Mouse (Mus musculus) lung, postnatal 0 days (tissue): ENCODE measurements around the gene Ceacam16. TPM values are rescaled to one million over a fixed set of nuclear protein-coding genes. Genes with fewer than 3 reads are reported as not detected.

Experiments
- ATAC-seq: fragments of 200-750 bp; cut with Nextera tagmentation; 2 replicates; pipeline ENCODE4 v1.8.0; 2017; ENCODE audit warnings: moderate library complexity
- DNase-seq: peaks from one replicate; pipeline ENCODE4 v3.0.0-alpha.2; 2016; ENCODE audit warnings: low spot score
- H3K27ac ChIP-seq: fragments of 300-500 bp; sonication (generic); 2 replicates; pipeline ENCODE4 v1.5.1; 2014; ENCODE audit warnings: antibody characterized with exemption, mild to moderate bottlenecking, low read length, mixed read lengths
- H3K27me3 ChIP-seq: fragments of 300-500 bp; sonication (generic); replicated peaks from 2 replicates; pipeline ENCODE4 v1.6.1; 2014; ENCODE audit warnings: low read length, mixed read lengths; ENCODE audit not compliant: insufficient read depth
- H3K36me3 ChIP-seq: fragments of 300-500 bp; sonication (generic); 2 replicates; pipeline ENCODE4 v1.6.1; 2014; ENCODE audit warnings: low read length, mixed read lengths; ENCODE audit not compliant: insufficient read depth
- H3K4me1 ChIP-seq: fragments of 300-500 bp; sonication (generic); 2 replicates; pipeline ENCODE4 v1.6.1; 2014; ENCODE audit warnings: antibody characterized with exemption, low read depth, low read length, mixed read lengths; ENCODE audit not compliant: insufficient read depth
- H3K4me2 ChIP-seq: fragments of 300-500 bp; sonication (generic); replicated peaks from 2 replicates; pipeline ENCODE4 v1.6.1; 2014; ENCODE audit warnings: low read depth, mild to moderate bottlenecking, low read length, moderate library complexity, mixed read lengths
- H3K4me3 ChIP-seq: fragments of 300-500 bp; sonication (generic); 2 replicates; pipeline ENCODE4 v1.5.1; 2014; ENCODE audit warnings: low read depth, low read length
- H3K9ac ChIP-seq: fragments of 300-500 bp; sonication (generic); replicated peaks from 2 replicates; pipeline ENCODE4 v1.6.1; 2014; ENCODE audit warnings: low read depth, mild to moderate bottlenecking
- H3K9me3 ChIP-seq: fragments of 300-500 bp; sonication (generic); 2 replicates; pipeline ENCODE4 v1.6.1; 2016; ENCODE audit warnings: low read length, mixed read lengths
- CTCF ChIP-seq: IDR thresholded peaks from 2 replicates; pipeline ENCODE4 v1.5.1; 2016; ENCODE audit warnings: antibody characterized with exemption, mild to moderate bottlenecking
- EP300 ChIP-seq: IDR thresholded peaks from 2 replicates; pipeline ENCODE4 v1.6.1; 2016; ENCODE audit warnings: antibody characterized with exemption, mild to moderate bottlenecking, control low read depth
- WGBS: fragments of 180-500 bp; shearing (Covaris S2); extraction: QIAGEN DNeasy Blood & Tissue Kit; methylation state at CpG from one replicate; pipeline ENCODE4 v1.1.7; 2014; 5-methylcytosine and 5-hydroxymethylcytosine counted together
- polyA plus RNA-seq: library from polyadenylated mRNA; unstranded; fragments of >200 nt; fragmentation: Nextera tagmentation; extraction: Ambion mirVana; gene quantifications from 2 replicates; pipeline ENCODE4 v1.2.1, GENCODE M21; 2015

The Ceacam16 gene
- polyA plus RNA-seq = 0.13 and 0.18 TPM in 2 replicates

- no peak within 1 kb of the TSS for H3K9ac ChIP-seq
- 73% methylated on average over 9 of the region's 9 CpGs for WGBS
- DNase-seq (no peak), ATAC-seq (no peak)
- TF ChIP-seq CTCF (no peak), EP300 (no peak)
- H3K4me1 ChIP-seq = no peaks in the 10 kb centered on the region
- H3K4me2 ChIP-seq = no peak within 1 kb of the TSS
- H3K4me3 ChIP-seq = no peak within 1 kb of the TSS
- H3K27ac ChIP-seq = no peak within 1 kb of the TSS
- no peaks in the 10 kb centered on the region for H3K27me3 ChIP-seq
- no peaks in the 10 kb centered on the region for H3K36me3 ChIP-seq
- no peaks in the 10 kb centered on the region for H3K9me3 ChIP-seq
Measured at GRCm38 (mm10) chr7:19861199-19861598, at the start of gene Ceacam16. Gene Ceacam16 (minus strand): TSS chr7:19861299.

GRCm38 (mm10) chr7:19910421-19911291, 49.6 kb upstream of the Ceacam16 start:
- 51% methylated on average over 21 of the region's 21 CpGs for WGBS
- Histone ChIP-seq H3K27me3 (no peaks in the 10 kb centered on the region), H3K9me3 (no peaks in the 10 kb centered on the region), H3K4me3 (no peak overlapping the region), H3K4me1 (no peaks in the 10 kb centered on the region), H3K36me3 (peaks cover 40% of the 10 kb centered on the region), H3K9ac (no peak overlapping the region), H3K4me2 (no peak overlapping the region), H3K27ac (no peak overlapping the region)
- ATAC-seq (peak; percentile 75), DNase-seq (peak; percentile 70)
- TF ChIP-seq EP300 = no peak
- TF ChIP-seq CTCF = peak; percentile 94

- no peak overlapping the region for H3K27ac ChIP-seq
- 35% methylated on average over 8 of the region's 8 CpGs for whole genome bisulfite sequencing
- DNase-seq (peak; percentile 47), ATAC-seq (no peak)
- TF ChIP-seq CTCF (peak; percentile 75), EP300 (no peak)
- no peak overlapping the region for H3K9ac ChIP-seq
- H3K36me3 ChIP-seq = no peaks in the 10 kb centered on the region
- H3K4me2 ChIP-seq = no peak overlapping the region
- no peaks in the 10 kb centered on the region for H3K4me1 ChIP-seq
- H3K27me3 ChIP-seq = no peaks in the 10 kb centered on the region
- no peaks in the 10 kb centered on the region for H3K9me3 ChIP-seq
- no peak overlapping the region for H3K4me3 ChIP-seq
Measured at GRCm38 (mm10) chr7:19889881-19890280, 28.8 kb upstream of the Ceacam16 start.

- WGBS = 43% methylated on average over 7 of the region's 7 CpGs
- no peak for TF ChIP-seq EP300
- TF ChIP-seq CTCF = no peak
- no peaks in the 10 kb centered on the region for H3K4me1 ChIP-seq
- H3K4me3 ChIP-seq = no peak within 1 kb of the TSS
- no peaks in the 10 kb centered on the region for H3K9me3 ChIP-seq
- H3K27me3 ChIP-seq = no peaks in the 10 kb centered on the region
- DNase-seq (no peak), ATAC-seq (no peak)
- no peak within 1 kb of the TSS for H3K4me2 ChIP-seq
- H3K36me3 ChIP-seq = no peaks in the 10 kb centered on the region
- no peak within 1 kb of the TSS for H3K27ac ChIP-seq
- H3K9ac ChIP-seq = no peak within 1 kb of the TSS
Measured at GRCm38 (mm10) chr7:19887849-19888248, 26.8 kb upstream of the Ceacam16 start, which contains the start of gene Ceacam19. Gene Ceacam19 (minus strand): TSS chr7:19887965.

GRCm38 (mm10) chr7:19880754-19881153, 19.7 kb upstream of the Ceacam16 start:
- Histone ChIP-seq H3K27ac (no peak overlapping the region), H3K4me2 (no peak overlapping the region), H3K36me3 (no peaks in the 10 kb centered on the region), H3K9me3 (no peaks in the 10 kb centered on the region), H3K4me3 (no peak overlapping the region), H3K27me3 (no peaks in the 10 kb centered on the region), H3K4me1 (no peaks in the 10 kb centered on the region), H3K9ac (no peak overlapping the region)
- ATAC-seq (no peak), DNase-seq (no peak)
- 80% methylated on average over 8 of the region's 8 CpGs for WGBS
- TF ChIP-seq EP300 = no peak
- TF ChIP-seq CTCF = peak; percentile 10; the same call in 1 of the 2 replicates

- peak; percentile 65 for ATAC-seq
Measured at GRCm38 (mm10) chr7:19876781-19877425, 15.8 kb upstream of the Ceacam16 start.

More at GRCm38 (mm10) chr7:19876781-19877425, 15.8 kb upstream of the Ceacam16 start:
- Histone ChIP-seq H3K27ac (no peak overlapping the region), H3K27me3 (no peaks in the 10 kb centered on the region), H3K4me1 (no peaks in the 10 kb centered on the region), H3K4me3 (no peak overlapping the region), H3K4me2 (no peak overlapping the region), H3K9ac (no peak overlapping the region), H3K9me3 (no peaks in the 10 kb centered on the region), H3K36me3 (no peaks in the 10 kb centered on the region)
- WGBS = 34% methylated on average over 14 of the region's 14 CpGs
- DNase-seq = peak; percentile 58
- TF ChIP-seq EP300 = no peak
- TF ChIP-seq CTCF = no peak
